Mouse (Mus musculus): Measurements from ENCODE around the gene Xylb.

Gene Xylb

GRCm38 (mm10) chr9:119357331-119358057 lies at the start of gene Xylb:
TSS of gene Xylb (plus strand) at chr9:119357381.
- DNase-seq (ENCODE audit: low spot score in 2 of 2): peak; percentile 78 to 87

DNA sequence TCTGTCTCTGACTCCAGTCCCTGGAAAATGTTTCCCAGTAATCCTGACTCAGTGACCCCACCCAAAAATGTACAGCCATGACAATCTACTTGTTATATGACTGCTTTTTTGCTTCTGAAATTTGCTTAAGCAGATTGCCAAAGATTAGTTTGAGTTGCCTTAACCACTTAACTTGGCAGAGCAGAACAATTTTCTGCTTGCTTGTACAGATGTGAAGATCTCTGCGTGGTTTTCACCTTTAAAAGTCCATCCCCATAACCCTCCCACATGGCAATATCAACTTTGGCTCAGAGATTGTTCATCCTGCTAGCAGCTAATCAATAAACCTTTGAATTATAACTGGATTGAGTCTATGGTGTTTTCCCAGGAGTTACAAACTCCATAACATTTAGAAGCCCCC lies 48.1 kb upstream of the Xylb start:
- no peak for DNase-seq (ENCODE audit: low spot score in 2 of 2)

GRCm38 (mm10) chr9:119313096-119313495 lies 44.1 kb upstream of the Xylb start:
- DNase-seq (ENCODE audit: low spot score in 2 of 2): no peak

DNA sequence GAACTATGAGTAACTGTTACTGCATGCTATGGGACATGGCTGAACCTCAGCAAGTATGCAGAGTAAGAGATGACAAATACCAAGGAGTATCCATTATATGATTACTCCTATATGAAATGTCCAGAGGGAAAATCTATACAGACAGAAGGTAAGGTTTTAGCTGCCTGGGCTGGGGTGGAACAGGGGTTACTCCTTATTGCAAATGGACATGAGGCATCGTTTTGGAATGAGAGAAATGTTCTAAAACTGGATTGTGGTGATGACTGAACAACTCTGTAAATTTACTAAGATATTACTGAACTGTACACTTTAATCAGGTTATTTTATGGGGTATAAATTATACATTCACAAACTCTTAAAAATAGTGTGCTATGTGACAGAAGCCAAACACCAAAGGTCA lies 38.3 kb upstream of the Xylb start:
- DNase-seq (ENCODE audit: low spot score in 2 of 2): no peak

- DNase-seq (ENCODE audit: low spot score in 2 of 2): no peak
These were observed 36.7 kb upstream of the Xylb start for GRCm38 (mm10) chr9:119320446-119320845.

- DNase-seq (ENCODE audit: low spot score in 2 of 2): no peak
These were observed 36.2 kb upstream of the Xylb start for GRCm38 (mm10) chr9:119320946-119321345.

DNA sequence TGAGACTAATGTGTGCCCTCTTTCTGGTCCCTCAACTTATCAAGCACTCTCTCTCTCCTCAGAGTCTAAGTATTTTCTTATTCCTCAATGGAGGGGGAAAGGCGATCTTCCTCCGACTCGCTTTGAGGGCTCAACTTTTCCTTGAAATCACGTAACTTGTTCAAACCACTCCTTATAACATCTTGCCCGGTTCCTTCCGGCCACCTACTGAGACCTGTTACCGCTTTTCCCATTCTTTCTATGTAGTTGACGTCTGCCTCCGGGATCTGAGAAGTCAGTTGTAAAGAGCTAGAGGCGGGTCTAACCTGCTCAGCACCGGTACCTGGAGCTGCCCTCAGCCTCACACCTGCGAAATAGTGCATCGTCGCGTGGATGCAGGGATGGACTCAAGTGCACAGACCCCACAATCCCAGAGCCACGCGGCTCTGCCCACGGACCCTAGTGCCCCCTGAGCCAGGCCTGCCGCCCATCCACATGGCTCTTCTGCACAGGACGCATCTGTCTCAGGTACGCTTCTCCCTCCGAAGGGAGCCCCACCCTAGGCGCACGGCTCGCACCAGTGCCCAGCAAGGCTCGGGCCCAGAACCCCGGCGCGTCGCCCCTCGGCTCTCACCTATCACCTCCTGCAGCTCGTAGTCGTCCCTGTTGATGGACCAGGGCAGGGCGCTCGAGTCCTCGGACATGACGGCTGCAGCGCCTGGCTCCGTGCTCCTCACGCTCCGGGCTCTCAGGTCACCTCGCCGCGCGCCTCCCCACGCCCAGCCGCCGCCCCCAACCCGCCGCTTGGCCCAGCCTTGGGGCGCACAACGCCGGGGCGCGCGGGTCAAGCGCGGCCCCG lies 35.6 kb upstream of the Xylb start:
- peak in 1 of 2 experiments; percentile 25 for DNase-seq (ENCODE audit: low spot score in 2 of 2)

- DNase-seq (ENCODE audit: low spot score in 2 of 2): peak; percentile 98
These were observed 34.6 kb upstream of the Xylb start, which contains the start of gene Oxsr1 for GRCm38 (mm10) chr9:119322289-119323259. TSS of gene Oxsr1 (minus strand) at chr9:119322427.

DNA sequence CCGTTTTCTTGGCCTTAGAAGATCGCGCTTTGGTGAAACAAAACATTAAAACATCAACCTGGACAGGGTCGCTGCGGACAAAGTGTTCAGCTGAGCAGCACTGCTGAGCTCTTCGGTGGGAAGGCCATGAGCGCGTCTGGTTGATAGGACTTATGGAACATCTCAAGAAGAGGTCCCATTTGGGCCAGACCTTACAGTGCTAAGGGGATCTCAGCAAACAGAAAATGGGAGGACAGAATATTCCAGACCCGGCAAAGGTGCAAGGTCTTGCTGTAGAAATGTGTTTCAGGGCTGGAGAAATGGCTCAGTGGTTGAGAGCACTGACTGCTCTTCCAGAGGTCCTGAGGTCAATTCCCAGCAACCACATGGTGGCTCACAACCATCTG lies 33.9 kb upstream of the Xylb start:
- no peak for DNase-seq (ENCODE audit: low spot score in 2 of 2)

DNA sequence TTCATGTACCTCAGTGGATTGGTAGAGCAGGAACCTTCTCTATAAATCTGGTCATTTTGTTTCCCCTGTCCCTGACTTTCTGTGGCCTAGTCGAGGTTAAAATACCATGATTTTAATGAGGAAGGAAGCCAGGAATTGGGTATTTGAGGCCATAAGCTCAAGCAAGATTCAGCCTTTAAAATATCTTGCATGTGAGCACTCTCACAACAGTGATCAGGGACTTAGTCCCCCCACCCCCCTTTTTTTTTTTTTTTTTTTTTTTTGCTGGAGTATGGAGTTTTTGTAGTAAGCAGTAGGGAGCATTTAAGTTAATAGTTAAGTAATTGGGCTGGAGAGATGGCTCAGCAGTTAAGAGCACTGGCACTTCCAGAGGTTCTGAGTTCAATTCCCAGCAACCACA lies 33.1 kb upstream of the Xylb start:
- DNase-seq (ENCODE audit: low spot score in 2 of 2): no peak

DNA sequence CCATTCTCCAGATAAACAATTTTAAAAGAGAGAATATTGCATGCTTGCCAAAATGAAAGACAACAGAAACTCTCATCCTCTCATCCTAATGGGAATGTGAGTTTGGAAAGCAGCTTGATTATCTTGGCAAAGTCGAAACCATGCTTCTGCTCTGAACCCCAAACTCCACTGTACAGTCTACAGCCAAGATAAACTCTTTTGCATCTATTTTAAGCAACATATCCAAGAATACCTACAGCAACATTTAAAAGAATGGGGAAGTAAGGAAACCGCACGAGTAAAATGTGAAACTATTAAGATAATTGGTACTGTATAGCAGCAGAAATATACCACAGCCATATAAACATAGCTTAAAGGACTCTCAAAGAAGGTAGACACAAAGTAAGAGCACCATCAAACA lies 28.7 kb upstream of the Xylb start:
- no peak for DNase-seq (ENCODE audit: low spot score in 2 of 2)

DNA sequence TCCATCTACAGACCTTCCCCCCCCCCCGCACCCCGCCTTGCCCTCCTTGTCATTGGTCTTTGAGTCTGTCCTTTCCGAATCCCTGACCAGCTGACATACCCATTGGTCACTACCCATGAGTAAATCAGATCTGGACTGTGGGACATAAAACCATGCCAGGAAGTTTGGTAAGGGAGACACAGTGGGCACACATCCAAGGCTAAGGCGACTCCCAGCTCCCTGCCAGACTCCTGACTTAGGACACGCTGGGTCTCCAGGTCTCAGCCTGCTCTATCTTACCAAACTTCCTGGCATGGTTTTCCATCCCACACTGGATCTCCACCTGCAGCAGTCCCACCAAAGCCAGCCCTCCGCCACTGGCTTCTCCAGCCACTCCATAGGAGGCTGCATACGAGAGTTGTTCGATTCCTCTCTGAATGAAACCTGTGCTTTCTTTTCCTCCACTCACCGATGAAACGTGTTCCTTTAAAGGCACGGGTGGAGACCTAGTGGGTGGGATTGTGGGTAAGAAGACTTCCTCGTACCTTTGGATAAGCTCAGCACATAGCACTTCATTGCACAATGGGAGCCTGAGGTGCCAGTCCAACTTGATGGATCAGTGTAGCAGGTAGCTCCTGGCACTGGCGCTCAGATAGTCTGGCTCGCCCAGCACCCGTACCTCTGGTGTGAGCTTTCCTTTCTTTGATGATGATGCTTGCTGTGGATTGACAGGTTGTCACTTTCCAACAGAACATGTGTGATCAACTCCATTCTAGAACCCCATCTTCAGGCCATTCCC lies 26.8 kb upstream of the Xylb start:
- no peak for DNase-seq (ENCODE audit: low spot score in 2 of 2)

DNA sequence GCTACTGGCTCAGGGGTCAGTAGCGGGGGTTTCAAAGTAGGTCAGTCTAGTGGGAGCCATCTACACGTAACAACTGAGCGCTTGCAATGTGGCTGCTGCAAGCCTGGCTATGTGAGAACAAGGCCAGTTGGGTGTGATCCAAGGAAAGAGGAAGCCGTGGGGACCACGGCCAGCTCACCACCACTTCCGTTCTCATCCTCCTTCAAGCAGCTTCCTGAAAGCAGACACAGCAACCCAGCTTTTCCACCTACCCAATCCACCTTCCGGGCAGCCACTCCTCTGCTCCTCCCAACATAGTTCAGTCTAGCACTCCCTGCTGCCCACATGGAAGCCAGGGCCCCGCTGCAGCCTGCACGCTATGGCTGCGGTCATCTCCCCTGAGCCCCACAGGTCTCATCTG lies 22.9 kb upstream of the Xylb start:
- DNase-seq (ENCODE audit: low spot score in 2 of 2): peak in 1 of 2 experiments; percentile 22

DNA sequence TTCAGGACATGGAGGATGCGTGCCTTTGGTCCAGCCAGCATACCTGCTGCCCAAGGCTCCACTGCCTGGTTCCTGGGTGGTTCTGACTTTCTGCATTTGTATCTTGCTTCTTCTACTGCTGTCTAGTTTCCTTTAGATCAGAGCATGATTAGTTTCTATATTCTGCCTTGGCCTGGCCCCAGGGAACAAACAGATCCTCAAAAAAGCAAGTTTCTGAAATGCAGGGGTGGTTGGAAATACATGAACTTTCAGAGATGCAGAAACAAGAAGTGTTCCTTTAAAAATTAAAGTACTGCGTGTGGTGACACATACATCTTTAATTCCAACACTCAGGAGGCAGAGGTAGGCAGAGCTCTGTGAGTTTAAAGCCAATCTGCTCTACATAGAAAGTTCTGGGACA lies 22.3 kb upstream of the Xylb start:
- no peak for DNase-seq (ENCODE audit: low spot score in 2 of 2)

GRCm38 (mm10) chr9:119335571-119335970 lies 21.6 kb upstream of the Xylb start:
- DNase-seq (ENCODE audit: low spot score in 2 of 2): no peak

GRCm38 (mm10) chr9:119337842-119338241 lies 19.3 kb upstream of the Xylb start:
- no peak for DNase-seq (ENCODE audit: low spot score in 2 of 2)

- DNase-seq (ENCODE audit: low spot score in 2 of 2): no peak
These were observed 18.8 kb upstream of the Xylb start for GRCm38 (mm10) chr9:119338350-119338749.

- no peak for DNase-seq (ENCODE audit: low spot score in 2 of 2)
These were observed 18.1 kb upstream of the Xylb start for GRCm38 (mm10) chr9:119339106-119339505.

DNA sequence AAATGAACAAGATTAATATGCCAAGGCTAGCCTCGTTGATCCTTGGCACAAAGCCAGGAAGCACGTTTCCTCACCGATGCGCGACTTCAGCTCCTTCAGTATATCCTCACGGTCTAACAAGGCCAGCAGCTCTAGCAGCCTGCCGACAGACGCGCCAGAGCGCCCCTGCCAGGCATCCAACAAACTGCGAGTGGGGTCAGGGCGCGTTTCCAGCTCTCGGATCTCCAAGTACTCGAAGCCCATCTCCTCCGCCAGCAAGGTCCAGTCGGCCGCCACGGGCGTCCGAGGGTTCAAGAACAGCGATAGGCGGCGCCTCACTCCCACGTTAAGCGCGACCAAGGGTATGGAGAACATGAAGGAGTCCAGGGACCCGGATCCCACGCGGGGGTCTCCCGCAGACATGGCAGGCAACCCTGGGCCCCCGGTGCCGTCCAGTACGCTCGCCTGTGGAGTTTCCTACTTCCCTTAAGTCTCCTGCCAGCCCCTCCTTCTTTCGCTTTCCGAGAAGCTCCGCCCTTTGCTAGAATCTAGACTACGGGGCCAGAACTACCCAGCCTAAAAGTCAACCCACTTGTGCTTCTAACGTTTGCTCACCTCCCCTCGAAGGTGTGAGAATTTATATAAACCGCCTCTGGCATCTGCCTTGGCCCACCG lies 17.5 kb upstream of the Xylb start, which contains the start of gene Acaa1a:
Gene Acaa1a (plus strand): TSS at position 119 of the 654 bp plus-strand sequence.
- DNase-seq (ENCODE audit: low spot score in 2 of 2): peak; percentile 36 to 48

GRCm38 (mm10) chr9:119340212-119340580 lies 17.0 kb upstream of the Xylb start:
- DNase-seq (ENCODE audit: low spot score in 2 of 2): no peak

Data from frontal cortex, postnatal 25 days (tissue).